Mouse (Mus musculus) embryo, embryonic 10.5 days (tissue): ENCODE data around the gene Zfp462.

ENCODE experiments used
- DNase-seq: peaks from one replicate; pipeline ENCODE4 v3.0.0-alpha.2; 2015; ENCODE audit warnings: low spot score

The Zfp462 gene

DNA sequence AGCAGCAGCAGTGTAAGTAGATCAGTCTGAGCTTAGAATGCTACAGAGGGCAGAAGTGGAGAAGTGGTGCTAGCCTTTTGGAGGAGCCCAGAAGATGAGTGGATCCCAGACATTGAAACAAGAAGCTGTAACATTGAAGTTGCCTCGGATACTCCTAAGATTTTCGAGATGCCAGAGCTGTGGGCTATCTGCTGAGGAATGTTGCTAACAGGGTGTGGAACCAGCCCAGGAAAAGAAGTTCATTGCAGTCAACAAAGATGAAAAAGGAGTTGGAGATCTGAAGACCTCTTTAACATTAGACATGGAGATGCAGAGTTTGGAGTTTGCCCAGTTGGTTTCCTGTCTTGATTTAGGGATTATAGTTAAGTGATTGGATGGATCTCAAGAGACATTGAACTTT lies 51.2 kb downstream of the Zfp462 start:
- DNase-seq: no peak

DNA sequence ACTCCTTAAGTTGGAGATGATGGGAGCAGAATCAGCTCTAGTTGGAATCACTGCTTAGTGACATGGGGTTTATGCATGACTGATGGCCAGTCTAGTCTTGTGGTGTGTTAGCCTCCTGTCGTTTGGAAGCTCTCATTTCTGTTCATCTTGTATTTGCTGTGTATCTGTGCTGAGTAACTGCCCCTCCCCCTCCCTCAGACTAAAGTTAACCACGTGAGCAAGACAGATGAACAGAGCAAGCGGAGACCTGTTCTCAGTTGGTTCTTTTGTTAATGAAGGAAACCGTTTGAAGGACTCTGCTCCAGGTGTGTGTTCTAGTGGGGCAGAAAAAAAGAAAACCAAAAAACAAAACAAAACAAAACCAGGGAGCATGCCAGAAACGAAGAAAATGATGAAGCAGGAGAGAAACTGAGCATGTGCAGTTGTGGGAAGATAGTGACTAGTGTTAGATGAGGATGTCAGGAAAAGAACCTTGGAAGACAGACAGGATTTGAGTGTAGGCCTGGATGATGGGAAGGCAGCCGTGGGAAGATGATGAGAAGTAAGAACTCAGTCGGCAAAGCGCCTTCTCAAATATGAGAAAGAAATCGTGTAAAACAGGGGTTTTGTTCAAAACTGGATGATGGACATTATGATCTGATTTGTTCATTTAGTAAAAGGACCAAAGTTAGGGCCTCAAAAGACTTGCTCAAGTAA lies 53.4 kb downstream of the Zfp462 start:
- no peak for DNase-seq

DNA sequence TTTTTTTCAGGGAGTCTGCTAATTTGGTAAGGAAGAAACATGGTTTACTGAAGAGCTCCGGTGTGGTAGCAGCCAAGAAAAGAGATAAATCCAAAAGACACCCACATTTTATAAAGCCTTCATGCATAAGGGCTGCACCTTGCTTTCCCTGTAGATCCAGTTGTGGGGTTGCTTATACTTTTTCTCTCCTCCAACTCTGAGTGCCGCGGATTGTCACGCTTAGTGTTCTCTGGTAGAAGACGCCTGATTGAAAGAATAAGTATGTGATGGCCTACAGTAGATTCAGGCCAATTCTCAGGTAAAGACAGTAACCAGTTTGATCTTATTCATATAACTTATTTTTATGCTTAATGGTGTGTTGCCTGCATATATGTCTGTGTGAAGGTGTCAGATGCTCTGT lies 54.7 kb downstream of the Zfp462 start:
- DNase-seq: no peak

DNA sequence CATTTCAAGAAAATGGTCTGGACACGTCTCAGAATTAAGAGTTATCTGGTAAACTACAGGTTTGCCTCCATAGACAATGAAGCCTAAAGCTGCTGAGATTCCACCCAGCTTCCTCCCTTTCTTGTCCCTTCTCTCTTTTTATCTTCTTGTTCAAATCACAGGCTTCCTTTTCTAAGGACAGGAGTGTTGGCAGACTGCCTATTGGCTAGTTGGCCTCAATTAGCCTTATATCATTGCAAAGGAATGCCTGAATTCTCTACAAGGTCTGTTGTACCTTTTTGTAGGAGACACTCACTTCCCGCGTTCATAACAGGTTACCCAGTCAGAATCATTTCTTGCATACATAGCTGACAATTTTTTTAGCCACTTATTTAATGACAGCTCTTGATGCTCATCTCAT lies 56.5 kb downstream of the Zfp462 start:
- DNase-seq: no peak

DNA sequence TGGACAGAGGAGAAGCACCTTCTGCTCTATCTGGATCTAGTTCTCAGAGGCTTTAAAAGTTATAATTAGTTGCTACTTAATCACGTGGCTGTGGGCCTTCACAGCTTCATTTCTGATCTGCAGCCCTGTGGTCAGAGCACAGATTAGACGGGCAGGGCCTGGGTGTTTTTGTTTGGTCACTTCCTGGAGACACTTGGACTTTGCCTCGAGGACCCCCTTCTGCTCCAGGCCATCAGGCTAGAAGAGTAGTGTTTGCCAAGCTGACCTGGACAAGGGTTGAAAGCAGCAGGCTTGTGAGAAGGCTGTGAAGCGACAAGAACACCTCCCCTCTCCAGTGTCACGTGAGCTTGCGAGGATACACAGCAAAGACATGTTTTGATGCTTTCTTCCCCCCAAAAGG lies 58.3 kb downstream of the Zfp462 start:
- no peak for DNase-seq

DNA sequence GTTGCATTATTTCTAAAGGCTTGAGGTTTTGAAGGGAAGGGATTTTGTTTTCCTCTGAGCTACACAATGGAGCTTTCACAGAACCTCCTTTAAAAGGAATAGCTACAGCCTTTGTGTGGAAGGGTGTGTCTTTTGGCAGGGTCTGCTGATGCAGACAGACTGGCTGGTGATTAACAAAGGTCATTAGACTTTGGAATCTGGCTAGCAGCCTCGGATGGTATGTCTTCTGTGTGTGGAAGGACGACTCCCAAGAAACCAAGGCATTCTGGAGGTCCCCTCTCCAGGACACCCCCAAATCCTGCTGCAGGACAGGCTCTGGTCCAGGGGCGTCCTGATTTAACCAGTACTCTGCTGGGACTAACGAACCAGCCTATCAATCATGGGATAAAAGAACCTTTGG lies 60.2 kb downstream of the Zfp462 start:
- DNase-seq: peak; percentile 70

DNA sequence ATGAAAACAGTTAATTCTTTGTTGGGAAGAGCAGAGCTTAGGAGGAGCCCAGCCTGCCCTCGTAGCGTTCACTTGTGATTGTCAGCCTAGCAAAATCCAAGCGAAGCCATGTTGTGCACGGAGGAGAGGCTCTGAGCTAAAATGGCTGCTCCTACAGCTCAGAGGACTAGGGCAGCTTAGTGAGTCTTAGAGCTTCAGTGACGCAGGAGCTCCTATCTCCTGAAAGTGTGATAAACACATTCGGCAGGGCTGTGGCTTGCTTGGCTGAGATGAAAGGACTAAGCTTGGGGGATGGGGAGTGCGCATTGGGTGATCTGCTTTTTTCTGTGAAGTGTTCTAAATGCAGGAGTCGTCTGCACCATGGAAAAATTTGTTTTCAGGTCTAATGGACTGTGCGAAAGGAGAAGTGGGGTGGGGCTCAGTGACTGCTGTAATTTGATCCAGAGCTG lies 60.7 kb downstream of the Zfp462 start:
- peak; percentile 78 for DNase-seq

DNA sequence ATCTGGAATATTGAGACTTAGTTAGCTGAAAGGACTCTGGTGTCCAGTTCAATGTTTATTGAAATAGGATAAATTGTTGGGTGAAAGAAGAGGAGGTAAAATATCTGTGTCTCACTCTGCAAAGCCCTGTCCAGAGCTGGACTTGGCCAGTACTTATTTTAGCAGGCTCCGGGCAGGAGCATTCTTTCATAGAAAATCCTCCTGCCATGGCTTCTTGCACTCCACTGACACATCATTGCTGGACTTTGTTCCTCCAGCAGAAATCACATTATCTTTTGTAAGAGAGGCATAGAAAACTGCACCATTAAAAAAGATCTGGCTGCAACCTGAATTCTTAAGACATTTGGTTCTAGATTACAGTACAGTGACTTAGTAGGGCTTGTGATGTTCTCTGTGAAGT lies 61.2 kb downstream of the Zfp462 start:
- peak; percentile 19 for DNase-seq

DNA sequence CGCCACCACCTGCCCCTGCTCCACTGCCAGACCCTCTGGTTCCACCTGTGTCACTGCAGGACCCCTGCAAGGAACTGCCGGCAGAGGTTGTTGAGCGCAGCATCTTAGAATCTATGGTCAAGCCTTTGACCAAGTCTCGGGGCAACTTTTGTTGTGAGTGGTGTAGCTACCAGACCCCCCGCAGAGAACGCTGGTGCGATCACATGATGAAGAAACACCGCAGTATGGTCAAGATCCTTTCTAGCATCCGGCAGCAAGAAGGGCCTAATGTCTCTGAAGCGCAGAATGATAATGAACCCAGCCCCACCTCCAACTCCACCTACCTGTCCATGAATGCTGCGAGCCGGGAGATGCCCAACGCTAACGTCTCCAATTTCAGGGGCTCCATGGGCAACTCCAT lies 63.8 kb downstream of the Zfp462 start:
- no peak for DNase-seq

DNA sequence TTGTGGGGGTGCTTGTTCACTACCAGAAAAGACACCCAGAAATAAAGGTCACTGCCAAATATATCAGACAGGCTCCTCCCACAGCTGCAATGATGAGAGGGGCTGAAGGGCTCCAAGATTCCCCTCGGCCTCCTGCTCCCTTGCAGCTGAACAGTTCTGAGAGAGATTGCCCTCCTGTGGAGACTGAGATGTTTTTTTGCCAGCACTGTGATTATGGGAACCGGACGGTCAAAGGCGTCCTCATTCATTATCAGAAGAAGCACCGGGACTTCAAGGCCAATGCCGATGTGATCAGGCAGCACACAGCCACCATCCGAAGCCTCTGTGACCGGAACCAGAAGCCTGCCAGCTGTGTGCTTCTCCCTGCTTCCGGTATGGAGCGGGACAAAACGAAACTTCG lies 66.5 kb downstream of the Zfp462 start:
- DNase-seq: no peak

DNA sequence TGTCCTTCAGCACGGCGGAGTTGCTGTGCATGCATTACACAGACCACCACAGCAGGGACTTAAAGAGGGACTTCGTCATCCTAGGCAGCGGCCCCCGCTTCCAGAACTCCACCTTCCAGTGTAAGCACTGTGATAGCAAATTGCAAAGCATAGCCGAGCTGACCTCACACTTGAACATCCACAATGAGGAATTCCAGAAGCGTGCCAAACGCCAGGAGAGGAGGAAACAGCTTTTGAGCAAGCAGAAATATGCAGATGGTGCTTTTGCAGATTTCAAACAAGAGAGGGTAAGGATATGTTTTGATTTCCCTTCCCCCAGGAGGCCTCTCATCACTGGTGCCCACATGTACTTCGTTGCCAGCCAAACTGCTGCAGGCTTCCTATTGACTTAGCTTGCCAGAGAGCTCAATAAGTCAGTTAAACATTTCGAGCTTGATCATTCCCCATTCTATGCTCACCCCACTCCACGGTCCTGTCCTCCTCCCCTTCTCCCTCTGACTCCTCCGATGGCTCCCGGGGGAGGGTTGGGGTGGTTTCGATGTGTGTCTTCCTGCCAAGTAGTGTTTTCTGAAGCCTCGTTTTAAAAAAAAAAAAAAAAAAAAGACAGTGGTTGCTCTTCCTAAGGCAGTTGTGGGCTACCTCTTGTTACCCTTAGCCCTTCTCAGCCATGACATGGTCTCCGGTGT lies 68.9 kb downstream of the Zfp462 start:
- DNase-seq: no peak

DNA sequence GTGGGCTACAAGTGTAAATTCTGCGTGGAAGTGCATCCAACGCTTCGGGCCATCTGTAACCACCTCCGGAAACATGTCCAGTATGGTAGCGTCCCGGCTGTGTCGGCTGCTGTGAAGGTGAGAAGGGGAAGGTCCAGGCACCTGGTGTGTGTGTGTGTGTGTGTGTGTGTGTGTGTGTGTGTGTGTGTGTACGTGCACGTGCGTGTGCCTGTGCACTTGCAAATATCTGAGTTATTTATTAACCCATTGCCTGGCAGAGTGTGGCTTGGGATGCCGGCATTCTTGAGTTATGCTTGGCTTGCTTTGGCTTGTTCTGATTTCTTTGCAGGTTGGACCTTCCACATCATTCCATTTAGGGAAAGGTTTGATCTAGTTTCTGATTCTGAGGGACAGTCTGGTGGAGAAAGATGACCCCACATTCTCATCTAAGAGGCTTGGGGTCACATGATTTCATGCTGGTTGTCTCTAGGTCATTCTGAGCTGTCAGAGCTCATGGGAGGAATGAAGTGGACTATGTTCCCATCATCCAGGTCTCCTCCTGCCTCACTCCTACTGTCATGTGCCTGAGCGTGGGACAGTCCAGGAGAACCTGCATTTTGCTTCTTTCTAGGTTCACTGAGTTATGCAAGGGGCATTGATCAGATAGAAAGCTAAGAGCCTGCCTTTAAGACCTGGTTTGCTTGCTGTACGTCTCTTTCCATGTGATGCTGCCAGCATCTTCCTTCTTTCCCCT lies 70.0 kb downstream of the Zfp462 start:
- no peak for DNase-seq

DNA sequence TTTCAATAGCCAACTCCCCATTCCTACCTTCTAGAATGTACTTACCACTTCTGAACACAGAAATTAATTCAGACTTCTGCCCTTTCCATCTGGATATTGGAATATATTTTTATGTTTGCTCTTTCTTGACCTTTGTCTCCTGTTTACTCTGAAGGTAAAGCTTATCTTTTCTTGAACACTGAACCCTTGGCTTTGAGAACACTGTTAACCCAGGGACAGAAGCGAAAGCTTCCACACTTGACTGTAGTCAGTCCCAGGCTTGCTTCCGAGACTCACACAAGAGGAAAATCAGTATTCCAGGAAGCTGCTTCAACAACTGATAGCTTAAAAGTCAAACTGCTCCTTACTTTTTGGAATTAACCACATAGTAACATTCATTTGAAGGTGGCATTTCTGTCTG lies 70.7 kb downstream of the Zfp462 start:
- DNase-seq: no peak

DNA sequence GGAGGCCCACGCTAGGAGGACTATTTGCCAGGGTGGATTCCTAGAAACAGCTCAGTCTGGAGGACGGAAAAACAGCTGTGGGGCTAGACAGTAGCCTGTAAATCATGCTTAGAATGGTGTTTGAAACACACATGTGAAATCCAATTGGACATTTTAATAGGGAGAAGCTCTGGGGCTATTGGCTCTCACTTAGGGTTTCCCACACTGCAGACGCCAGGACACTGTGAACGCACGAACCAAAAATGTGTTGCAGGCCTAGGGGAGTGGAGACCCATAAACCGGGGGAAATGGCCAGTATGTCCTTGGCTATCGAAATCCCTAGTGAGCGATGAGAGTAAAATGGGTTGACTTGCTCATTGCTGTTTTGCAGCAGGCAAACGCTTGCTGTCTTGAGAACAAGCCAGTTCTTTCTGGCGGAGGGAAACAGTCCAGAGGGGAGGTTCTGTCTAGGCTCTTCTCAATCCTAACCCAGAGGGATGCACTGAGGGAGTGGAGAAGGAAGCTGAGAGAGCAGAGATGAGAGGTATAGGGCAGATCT lies 81.3 kb downstream of the Zfp462 start:
- DNase-seq: no peak

DNA sequence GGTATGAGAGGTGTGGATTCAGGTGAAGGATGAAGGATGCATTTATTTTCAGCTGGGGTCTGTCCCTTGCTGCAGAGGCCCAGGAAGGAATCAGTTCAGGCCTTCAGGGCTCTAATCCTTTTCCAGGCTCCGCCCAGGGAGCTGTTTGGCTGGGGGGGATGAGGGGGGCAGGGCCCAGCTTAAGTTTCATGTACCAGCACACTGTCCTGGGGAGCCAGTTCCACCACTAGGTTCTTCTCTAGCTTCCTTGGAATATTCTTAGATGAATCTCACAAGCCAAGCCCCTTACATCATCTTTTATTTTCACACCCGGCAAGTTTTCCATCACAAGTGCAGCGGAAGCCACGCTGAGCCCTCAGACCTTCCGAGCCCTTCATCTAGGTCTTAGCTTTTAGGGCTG lies 85.6 kb downstream of the Zfp462 start:
- DNase-seq: no peak

DNA sequence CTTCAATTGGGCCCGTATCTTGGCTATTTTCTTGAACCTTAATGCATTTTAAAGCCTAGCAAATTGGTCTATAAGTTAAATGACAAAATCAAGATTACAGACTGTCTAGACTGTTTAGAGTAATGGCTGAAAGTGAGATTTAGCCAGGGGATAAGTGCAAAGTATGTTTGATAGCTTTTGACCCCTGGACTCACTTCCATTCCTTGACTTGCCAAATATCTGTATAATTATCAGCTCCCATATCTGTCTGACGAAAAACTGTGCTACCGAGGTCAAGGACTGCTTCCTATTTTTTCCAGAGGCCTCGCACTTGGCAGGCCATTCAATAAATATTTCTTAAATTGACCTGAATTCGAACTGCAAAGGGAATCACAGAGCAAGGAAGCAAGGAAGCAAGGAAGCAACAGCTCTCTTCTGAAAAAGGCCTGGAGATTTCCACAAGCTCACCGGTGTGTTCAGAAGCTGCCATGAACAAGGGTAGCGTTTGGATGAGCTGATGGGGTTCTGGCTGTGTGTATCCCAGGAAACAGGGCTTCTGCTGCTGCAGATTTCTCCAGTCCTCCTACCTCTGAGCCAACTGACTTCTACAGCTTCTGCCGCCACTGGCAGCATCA lies 87.6 kb downstream of the Zfp462 start:
- no peak for DNase-seq

DNA sequence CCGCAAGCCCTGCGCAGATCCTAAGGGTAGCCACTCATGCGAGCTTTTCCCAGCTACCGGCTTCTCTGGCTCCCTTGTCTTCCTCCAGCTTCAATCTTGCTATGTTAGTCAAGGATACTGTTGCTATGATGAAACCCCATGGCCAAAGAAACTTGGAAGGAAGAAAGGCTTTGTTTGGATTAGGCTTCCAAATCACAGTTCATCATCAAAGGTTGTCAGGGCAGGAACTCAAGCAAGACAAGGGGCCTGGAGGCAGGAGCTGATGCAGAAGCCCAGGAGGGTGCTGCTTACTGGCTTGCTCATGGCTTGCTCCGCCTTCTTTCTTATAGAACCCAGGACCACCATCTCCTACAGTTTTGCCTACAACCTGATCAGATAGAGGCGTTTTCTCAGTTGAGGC lies 88.6 kb downstream of the Zfp462 start:
- DNase-seq: no peak

DNA sequence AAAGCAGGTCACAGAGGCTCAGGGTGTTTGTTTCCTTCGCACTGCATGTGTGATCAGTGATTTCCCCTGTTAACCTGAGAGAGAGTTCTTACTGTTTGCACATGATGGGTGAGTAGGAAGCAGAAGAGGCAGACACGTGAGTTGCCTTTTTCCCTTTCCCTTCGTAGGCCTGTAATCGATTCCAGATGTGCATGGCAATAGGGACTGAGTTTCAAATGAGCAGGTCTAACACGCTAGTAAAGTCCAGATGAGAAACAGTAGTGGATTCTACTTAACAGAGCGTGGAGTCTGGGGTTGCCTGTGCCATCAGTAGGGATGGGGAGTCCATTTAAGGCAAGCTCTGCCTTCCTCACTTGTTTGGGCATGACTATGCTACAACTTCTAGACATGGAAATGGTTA lies 93.3 kb downstream of the Zfp462 start:
- peak; percentile 74 for DNase-seq

DNA sequence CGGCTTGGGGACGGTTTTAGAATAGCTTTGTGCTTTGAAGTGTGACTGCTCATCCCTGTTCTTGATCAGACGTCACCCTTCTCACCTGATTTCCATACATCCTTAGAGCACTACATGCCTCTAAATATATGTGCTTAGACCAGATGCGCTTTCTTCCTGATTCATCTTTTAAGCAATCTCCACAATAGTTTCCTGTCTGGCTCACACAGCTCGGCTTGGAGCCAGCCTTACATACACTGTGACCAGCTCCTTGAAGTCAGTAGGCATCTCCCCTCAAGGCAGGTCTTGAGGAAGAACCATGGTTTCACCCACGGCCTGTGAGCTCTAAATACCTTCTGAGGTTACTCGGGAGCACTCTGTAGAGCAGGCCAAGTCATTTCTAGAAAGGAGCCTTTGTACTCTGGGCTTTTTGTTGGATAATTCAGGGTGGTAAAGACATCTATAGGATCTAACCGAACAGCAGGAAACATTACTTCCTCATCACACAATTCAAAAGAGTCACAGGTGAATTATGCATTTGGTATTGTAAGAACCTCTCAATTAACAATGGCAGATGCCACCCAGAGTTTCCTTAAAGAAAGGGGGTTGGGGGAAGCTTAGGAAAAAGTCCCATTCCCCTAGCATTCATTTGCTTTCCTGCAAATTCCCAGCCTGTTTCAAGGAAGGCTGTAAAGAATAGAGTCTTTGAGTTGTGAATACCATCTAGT lies 95.6 kb downstream of the Zfp462 start:
- DNase-seq: no peak

DNA sequence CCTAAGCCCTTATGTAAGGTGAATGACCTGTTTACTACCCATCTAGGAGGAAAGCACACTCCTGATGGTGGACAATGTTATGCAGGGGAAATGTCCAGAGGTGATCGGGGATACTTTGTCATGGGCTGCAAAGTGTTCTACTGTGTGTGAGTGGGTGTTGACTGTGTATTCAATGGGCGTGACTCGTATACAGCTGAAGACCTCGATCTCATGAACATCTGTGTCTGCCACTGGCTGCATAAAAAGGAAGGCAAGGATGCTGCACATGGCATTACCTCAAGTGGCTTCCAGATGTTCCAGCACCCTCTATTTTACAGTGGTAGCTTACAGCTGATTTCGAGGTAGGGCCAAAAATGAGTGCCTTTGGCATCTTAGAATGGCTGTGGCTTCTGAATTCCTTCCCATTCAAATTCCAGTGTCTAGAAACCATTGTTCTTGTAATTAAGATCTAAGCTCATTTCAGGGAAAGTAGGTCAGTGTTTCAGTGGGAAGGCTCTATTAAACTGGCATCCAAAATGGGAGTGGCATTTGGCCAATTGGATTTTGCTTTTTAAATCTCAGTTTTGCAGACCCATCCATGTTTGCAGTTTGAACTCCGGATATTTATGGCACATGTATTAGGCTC lies 96.4 kb downstream of the Zfp462 start:
- DNase-seq: no peak

DNA sequence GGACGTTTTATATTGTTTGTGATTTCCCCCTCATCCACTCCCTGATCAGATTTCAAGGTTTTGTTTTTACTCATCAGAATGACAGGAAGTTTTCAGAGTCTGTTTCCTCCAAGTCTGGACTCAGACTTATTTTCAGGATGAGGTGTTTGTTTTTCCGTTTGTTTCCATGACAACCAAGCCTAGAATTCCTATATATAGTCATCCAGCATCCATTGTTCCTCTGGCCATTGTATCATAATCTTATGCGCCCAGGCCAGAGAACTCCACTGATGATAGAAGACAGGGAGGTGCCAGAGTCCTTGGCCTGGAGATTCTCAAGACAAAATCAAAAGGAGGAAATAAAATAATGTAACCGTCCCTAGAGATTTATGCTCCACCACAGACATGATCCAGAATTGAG lies 97.7 kb downstream of the Zfp462 start:
- peak; percentile 68 for DNase-seq
